Mouse (Mus musculus) heart, adult 2 months (tissue): ENCODE data around the gene Tmub2. TPM values are rescaled to one million over a fixed set of nuclear protein-coding genes. Genes with fewer than 3 reads are reported as not detected.
A peak's percentile ranks its signal among the peaks of the same experiment; 100 is the strongest.

Experiments
- DNase-seq, 2 experiments: peaks; one replicate each; pipeline ENCODE4 v3.0.0; 2021
- H3K27ac ChIP-seq: fragments of 200-600 bp; 2 replicates; pipeline ENCODE4 v1.8.1; 2022
- H3K27me3 ChIP-seq: fragments of 200-500 bp; 2 replicates; pipeline ENCODE4 v1.6.1; 2012; ENCODE audit warnings: mild to moderate bottlenecking, low read length, inconsistent platforms, mixed read lengths; ENCODE audit not compliant: control insufficient read depth, insufficient read depth
- H3K36me3 ChIP-seq: fragments of 200-500 bp; 2 replicates; pipeline ENCODE4 v1.6.1; 2012; ENCODE audit warnings: low read length, inconsistent platforms; ENCODE audit not compliant: control insufficient read depth, insufficient read depth
- H3K4me1 ChIP-seq: fragments of 200-500 bp; 2 replicates; pipeline ENCODE4 v1.6.1; 2011; ENCODE audit warnings: low read length; ENCODE audit not compliant: control insufficient read depth, insufficient read depth
- H3K4me3 ChIP-seq: fragments of 200-600 bp; 2 replicates; pipeline ENCODE4 v1.8.1; 2022
- H3K79me2 ChIP-seq: fragments of 200-500 bp; replicated peaks from 2 replicates; pipeline ENCODE4 v1.6.1; 2012; ENCODE audit warnings: mild to moderate bottlenecking, inconsistent platforms, low read length, moderate library complexity, mixed read lengths; ENCODE audit not compliant: control insufficient read depth, insufficient read depth
- H3K9ac ChIP-seq: fragments of 200-500 bp; 2 replicates; pipeline ENCODE4 v1.6.1; 2012; ENCODE audit warnings: low read depth, mild to moderate bottlenecking, control low read depth, inconsistent platforms, low read length, mixed read lengths
- CTCF ChIP-seq: fragments of 200-600 bp; IDR thresholded peaks from 2 replicates; pipeline ENCODE4 v1.8.1; 2022; ENCODE audit warnings: antibody characterized with exemption, mild to moderate bottlenecking, moderate library complexity
- EP300 ChIP-seq: fragments of 200-500 bp; IDR thresholded peaks from 2 replicates; pipeline ENCODE4 v1.6.1; 2011; ENCODE audit warnings: low read depth, low read length, control low read depth; ENCODE audit not compliant: insufficient read depth
- POLR2A ChIP-seq: fragments of 200-500 bp; IDR thresholded peaks from 2 replicates; pipeline ENCODE4 v1.6.1; 2011; ENCODE audit warnings: mild to moderate bottlenecking, low read depth, low read length, control low read depth; ENCODE audit not compliant: insufficient read depth
- WGBS: fragments of 180-500 bp; shearing (Covaris S2); methylation state at CpG from one replicate; pipeline ENCODE4 v1.1.7; 2018; 5-methylcytosine and 5-hydroxymethylcytosine counted together
- intact Hi-C: fragments of 180-260 bp; cut with DNase I; formaldehyde crosslinking; loops from one replicate; pipeline ENCODE4 v1.15.1; 2025
- polyA plus RNA-seq: library from polyadenylated mRNA; depleted of rRNA; stranded (reverse); fragments of >200 nt; gene quantifications from 2 replicates; pipeline ENCODE4 v1.2.3, GENCODE M21; 2012
- total RNA-seq, 2 experiments: library from RNA; stranded (reverse); gene quantifications; 2 replicates each; pipeline ENCODE4 v1.2.3; 2021

Tmub2 gene
- total and polyA plus RNA-seq, 3 experiments = 22.9 to 32.8 (median 26.2) TPM

DNA sequence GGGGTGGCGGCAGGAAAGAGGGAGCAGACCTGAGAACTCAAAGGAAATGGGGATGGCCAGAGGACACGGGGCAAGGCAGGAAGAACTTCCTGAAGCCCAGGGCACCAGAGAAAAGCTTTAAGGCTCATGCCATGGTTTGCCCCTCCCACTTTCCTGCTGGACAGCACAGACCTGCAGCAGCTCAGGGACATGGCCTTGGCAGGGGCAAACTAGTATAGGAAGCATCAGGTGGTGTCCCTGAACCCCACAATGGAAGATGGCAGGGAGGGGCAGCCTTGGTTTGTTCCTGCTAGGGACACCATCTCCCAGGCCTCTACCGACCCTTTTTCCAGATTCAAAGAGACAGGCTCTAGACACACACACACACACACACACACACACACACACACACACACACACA is 20.6 kb downstream of the Tmub2 start:
- no peak overlapping the region for H3K4me3 ChIP-seq
- WGBS = 52% methylated on average over 3 of the region's 3 CpGs

DNA sequence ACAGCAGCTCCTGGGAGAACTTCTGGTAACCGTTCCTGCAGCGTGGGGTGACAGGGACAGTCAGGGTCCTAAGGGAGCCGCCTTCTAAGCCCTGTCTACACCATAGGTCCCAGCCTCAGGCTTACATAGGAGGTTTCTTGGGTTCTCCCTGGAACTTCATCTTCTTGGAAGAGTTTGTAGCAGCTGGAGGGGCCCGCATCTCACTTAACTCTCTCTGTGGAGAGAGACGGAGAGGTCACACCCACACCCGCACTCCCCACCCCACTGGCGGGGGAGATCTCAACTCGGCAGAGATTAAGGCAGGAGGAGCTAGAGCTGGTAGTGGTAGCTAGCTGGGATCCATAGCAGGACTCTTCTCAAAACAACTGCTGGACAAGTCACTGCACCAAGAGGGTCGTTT is 23.4 kb downstream of the Tmub2 start:
- intact Hi-C loops = no loop called here
- H3K4me3 ChIP-seq = no peak overlapping the region
- no peaks in the 10 kb centered on the region for H3K27me3 ChIP-seq
- H3K36me3 ChIP-seq = no peaks in the 10 kb centered on the region
- no peak for DNase-seq
- H3K79me2 ChIP-seq = no peaks in the 10 kb centered on the region
- TF ChIP-seq CTCF = no peak
- TF ChIP-seq POLR2A = no peak
- H3K9ac ChIP-seq = no peak overlapping the region
- 82% methylated on average over 9 of the region's 9 CpGs for WGBS
- peaks cover 5% of the 10 kb centered on the region; the same call in 1 of the 2 replicates for H3K4me1 ChIP-seq
- H3K27ac ChIP-seq = no peak overlapping the region

More for the DNA sequence above, 20.6 kb downstream of the Tmub2 start:
- no peaks in the 10 kb centered on the region for H3K27me3 ChIP-seq
- H3K27ac ChIP-seq = no peak overlapping the region
- no peak overlapping the region for H3K9ac ChIP-seq
- intact Hi-C loops = no loop called here
- no peak for DNase-seq
- H3K4me1 ChIP-seq = peaks cover 5% of the 10 kb centered on the region; the same call in 1 of the 2 replicates
- H3K79me2 ChIP-seq = no peaks in the 10 kb centered on the region
- TF ChIP-seq POLR2A = no peak
- H3K36me3 ChIP-seq = no peaks in the 10 kb centered on the region

DNA sequence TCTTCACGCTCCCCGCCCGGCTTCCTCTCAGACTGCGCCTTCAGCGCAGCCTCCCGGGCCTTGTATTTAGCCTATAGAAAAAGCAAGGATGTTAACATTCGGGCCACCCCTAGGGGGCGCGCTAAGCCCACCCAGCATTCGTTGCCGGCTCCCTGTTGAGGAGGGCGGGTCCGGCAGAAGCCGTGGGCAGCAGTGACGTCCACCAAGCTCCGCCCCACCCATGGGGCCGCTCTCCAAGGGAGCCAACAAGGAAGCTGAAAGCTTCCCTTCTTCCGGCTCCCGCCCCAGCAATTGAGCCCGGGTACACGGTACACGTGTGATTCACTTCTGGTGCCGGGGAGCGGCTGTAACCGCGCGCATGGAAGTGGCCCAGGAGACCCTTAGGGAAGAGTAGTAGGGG is 24.2 kb downstream of the Tmub2 start:
- Histone ChIP-seq H3K4me1 (peaks cover 5% of the 10 kb centered on the region; the same call in 1 of the 2 replicates), H3K27ac (peak overlapping the region; percentile 34), H3K79me2 (no peaks in the 10 kb centered on the region), H3K27me3 (no peaks in the 10 kb centered on the region), H3K4me3 (peak overlapping the region; percentile 23), H3K36me3 (no peaks in the 10 kb centered on the region), H3K9ac (peak overlapping the region; percentile 4; the same call in 1 of the 2 replicates)
- intact Hi-C loops = loop anchor here (1.0 kb wide), 2 partner anchors 102 to 121 kb away; partner anchors contain the start of gene Grn
- DNase-seq = peak; percentile 97
- TF ChIP-seq EP300 (peak; percentile 88), POLR2A (0 out of 2 replicates have a peak, but pooled peaks have one; percentile 41), CTCF (peak; percentile 99)
- WGBS = under 1% methylated on average over 27 of the region's 27 CpGs

DNA sequence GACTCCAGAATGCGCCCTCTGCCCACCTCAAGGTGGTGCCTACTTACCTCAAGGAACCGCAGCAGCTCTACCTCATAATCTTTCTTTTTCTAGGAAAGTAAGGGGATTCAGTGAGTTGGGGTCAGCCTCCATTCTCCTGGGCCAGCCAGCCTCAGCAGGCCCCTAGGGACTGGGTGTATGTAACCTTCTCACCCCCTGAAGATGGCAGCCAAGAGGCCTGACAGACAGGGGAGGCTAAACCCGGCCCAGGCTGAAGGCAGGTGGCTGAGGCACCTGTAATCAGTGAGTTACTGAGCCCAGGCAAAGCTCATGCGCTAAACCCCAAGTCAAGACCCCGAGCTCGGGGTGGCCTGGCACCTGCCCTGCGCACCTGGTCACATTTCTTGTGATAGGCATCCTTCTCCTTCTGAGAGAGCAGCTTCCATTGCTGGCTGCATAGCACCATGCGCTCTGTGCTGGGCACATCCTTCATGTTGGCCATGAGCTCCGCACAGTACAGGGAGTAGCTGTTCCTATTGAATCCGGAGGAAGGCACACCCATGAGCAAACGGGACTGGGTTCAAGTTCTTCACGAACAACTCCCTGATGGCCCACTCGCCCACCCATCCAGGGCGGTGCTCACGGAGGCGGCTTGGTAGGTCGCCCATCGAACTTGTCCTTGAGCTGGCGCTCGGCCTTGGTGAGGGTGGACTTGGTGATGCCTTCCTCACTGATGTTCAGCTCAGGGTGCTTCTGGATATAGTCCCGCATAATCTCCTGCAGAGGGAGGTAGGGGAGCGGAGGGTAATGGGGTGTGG is 25.3 kb downstream of the Tmub2 start:
- Histone ChIP-seq H3K27me3 (no peaks in the 10 kb centered on the region), H3K9ac (no peak overlapping the region), H3K27ac (peak overlapping the region; percentile 34; the same call in 1 of the 2 replicates), H3K79me2 (no peaks in the 10 kb centered on the region), H3K36me3 (no peaks in the 10 kb centered on the region), H3K4me3 (no peak overlapping the region), H3K4me1 (peaks cover 5% of the 10 kb centered on the region; the same call in 1 of the 2 replicates)
- WGBS = 80% methylated on average over 22 of the region's 22 CpGs
- intact Hi-C loops = loop anchor here (1.0 kb wide), 2 partner anchors 101 to 120 kb away; partner anchors contain the start of gene Grn
- TF ChIP-seq CTCF (no peak), POLR2A (0 out of 2 replicates have a peak, but pooled peaks have one; percentile 17), EP300 (no peak)
- peak in 1 of 2 experiments; percentile 31 for DNase-seq

DNA sequence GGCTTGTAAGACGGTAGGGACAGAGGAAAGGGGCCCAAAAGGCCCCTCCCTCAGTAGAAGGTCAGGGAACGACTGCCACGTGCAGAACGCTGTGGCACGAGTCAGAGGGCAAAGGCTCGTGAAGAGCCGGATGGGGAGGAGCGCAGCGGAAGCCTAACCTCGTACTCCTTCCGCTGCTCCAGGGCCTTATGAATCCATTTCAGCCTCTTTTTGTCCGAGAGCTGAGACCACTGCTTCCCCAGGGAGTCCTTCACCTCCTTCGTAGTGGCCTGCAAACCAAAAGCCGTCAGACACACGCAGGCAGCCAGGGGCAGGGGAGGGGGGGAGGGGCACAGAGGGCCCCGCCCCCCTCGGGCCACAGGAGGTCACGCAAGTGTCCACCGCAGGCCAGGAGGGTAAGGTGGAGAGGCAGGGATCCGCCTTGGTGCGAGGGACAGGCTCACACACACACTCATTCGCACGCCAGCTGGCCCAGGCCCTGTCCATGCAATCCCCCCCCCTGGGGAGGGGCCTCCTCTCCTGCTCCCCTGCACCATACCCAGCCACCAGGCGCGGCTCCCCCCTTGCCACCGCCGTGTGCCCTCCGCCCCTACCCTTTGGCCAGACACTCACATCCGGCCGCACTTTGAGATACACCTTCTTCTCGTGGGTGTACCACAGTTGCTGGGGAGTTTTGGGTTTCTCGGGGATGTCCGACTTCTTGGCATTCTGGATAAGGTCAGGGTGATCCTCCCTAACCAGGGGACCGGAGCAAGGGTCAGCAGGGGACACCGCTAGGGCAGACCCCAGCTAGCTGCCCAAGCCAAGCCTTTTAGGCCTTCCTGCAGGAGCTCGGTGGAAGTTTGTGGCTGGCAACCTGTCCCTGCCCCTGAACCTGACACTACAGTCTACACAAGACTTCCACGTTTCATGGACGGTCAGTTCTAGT is 26.3 kb downstream of the Tmub2 start:
- intact Hi-C loops = no loop called here
- 50% methylated on average over 38 of the region's 38 CpGs for WGBS
- TF ChIP-seq CTCF (no peak), EP300 (no peak), POLR2A (no peak)
- H3K36me3 ChIP-seq = no peaks in the 10 kb centered on the region; the same call in 1 of the 2 replicates
- H3K4me1 ChIP-seq = peaks cover 5% of the 10 kb centered on the region; the same call in 1 of the 2 replicates
- no peaks in the 10 kb centered on the region for H3K27me3 ChIP-seq
- H3K4me3 ChIP-seq = no peak overlapping the region
- H3K9ac ChIP-seq = no peak overlapping the region
- DNase-seq = peak in 1 of 2 experiments; percentile 29
- no peak overlapping the region for H3K27ac ChIP-seq
- no peaks in the 10 kb centered on the region for H3K79me2 ChIP-seq
